Mouse (Mus musculus) cortical plate, adult 2 months (tissue): ENCODE measurements around the gene Tmem79.

Source experiments
- CTCF ChIP-seq: fragments of 200-500 bp; IDR thresholded peaks from 2 replicates; pipeline ENCODE4 v1.5.1; 2011; ENCODE audit warnings: mild to moderate bottlenecking, control low read depth, low read length; ENCODE audit not compliant: insufficient read depth; ENCODE audit errors: extremely low read depth
- POLR2A ChIP-seq: fragments of 200-500 bp; IDR thresholded peaks from 2 replicates; pipeline ENCODE4 v1.6.1; 2011; ENCODE audit warnings: mild to moderate bottlenecking, low read length, control low read depth; ENCODE audit not compliant: insufficient read depth; ENCODE audit errors: extremely low read depth

GRCm38 (mm10) chr3:88350732-88351131, 14.8 kb upstream of the Tmem79 start:
- no peak for TF ChIP-seq POLR2A
- no peak for TF ChIP-seq CTCF
